27 mouse cellular contexts compared by ENCODE assay signal in the genomic region with DNA sequence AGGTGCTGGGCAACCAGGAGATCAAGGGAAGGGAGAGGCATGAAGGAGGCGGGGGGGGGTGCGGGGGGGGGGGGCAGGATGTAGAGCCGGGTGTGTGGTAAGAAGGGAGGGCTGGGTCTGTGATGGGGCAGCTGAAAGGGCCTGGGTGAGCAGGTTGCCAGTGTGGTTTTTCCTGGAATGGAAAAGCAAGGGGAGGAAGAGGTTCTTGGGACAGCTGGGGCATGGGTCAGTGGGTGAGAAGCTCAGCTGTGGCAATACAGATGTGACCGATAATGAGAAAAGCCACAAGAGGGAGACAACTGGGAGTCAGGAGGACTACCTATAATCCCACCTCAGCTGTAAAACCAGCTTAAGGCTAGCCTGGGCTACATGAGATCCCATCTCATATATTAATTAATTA. TPM values are rescaled to one million over a fixed set of nuclear protein-coding genes. Genes with fewer than 3 reads are reported as not detected.
DNase-seq lines count a peak whose midpoint lies in the region; ATAC-seq and TF ChIP-seq lines count a peak whose summit lies in the region.
"Had no signal": no experiment of that assay in that cellular context is flagged by ENCODE, and none has a peak within 500 bp of the region (broad histone marks: within the 10 kb centered on the region; RNA-seq: fewer than 3 reads in every experiment).

No protein-coding gene starts in this region.

- H3K4me1 ChIP-seq in bone marrow macrophage, adult 2 months (ENCODE audit: control insufficient read depth, insufficient read depth, low read length), result peaks cover 58% of the 10 kb centered on the region
- H3K4me1 ChIP-seq: forebrain, embryonic 10.5 days; midbrain, embryonic 12.5 days had no signal

- TF ChIP-seq POLR2A in bone marrow macrophage, adult 2 months (IDR thresholded peaks at IDR 0.05; ENCODE audit: borderline replicate concordance, low read depth, low read length), result no peak

- no peak for TF ChIP-seq CTCF in bone marrow macrophage, adult 2 months (IDR thresholded peaks at IDR 0.05; ENCODE audit: low read depth, low read length)

- ATAC-seq in CD4-positive, CD25-positive, alpha-beta regulatory T cell, adult 4 months, result no peak
- ATAC-seq in megakaryocyte, adult 5-6 weeks (ENCODE audit: poor library complexity, severe bottlenecking), result peak; percentile 25
- ATAC-seq: forebrain, embryonic 16.5 days had no signal

- peak; percentile 20 for DNase-seq in CD4-positive, CD25-positive, alpha-beta regulatory T cell, adult 2 months (ENCODE audit: low read depth, low spot score)
- peak; percentile 49 to 56 for DNase-seq in lung, adult 18-20 months
- DNase-seq in lung, postnatal 25 days (ENCODE audit: low spot score), result no peak
- DNase-seq in right cerebral cortex, postnatal 10 days (ENCODE audit: low spot score in 2 of 2), result no peak
- no peak for DNase-seq in right cerebral cortex, postnatal 4 days
- DNase-seq: adrenal gland, adult 8-10 months; cerebellum, adult 11 months; cerebellum, adult 9-10 months; cerebellum, postnatal 36 days; embryo, embryonic 11 days; heart, postnatal 10 days; kidney, adult 2 months; kidney, postnatal 4 days; right cerebral cortex, postnatal 14 days; thymus, postnatal 14 days had no signal

- H3K4me3 ChIP-seq in bone marrow macrophage, adult 2 months (ENCODE audit: insufficient read depth, low read length), result no peak overlapping the region
- H3K4me3 ChIP-seq: embryonic facial prominence, embryonic 13.5 days; forebrain, embryonic 10.5 days; heart, embryonic 13.5 days; liver, embryonic 15.5 days; megakaryocyte, embryonic 14.5 days; midbrain, embryonic 12.5 days had no signal

- peak overlapping the region; percentile 94 for H3K27ac ChIP-seq in bone marrow macrophage, adult 2 months (ENCODE audit: insufficient read depth, low read depth, low read length)
- H3K27ac ChIP-seq: embryonic facial prominence, embryonic 13.5 days; forebrain, embryonic 10.5 days; heart, embryonic 13.5 days; hindbrain, embryonic 14.5 days; kidney, postnatal 0 days; liver, embryonic 15.5 days; midbrain, embryonic 12.5 days had no signal

RNA-seq across cellular contexts. Expression of a gene that starts 2.0 kb away (rescaled TPM):
- polyA plus RNA-seq in CD4-positive, CD25-positive, alpha-beta regulatory T cell, adult 4 months (2017; shearing (Covaris generic)), result under 1 TPM in 1 of 2 experiments, not detected in 1; 0.15 TPM
- 18.4 and 18.5 TPM in 2 replicates for polyA plus RNA-seq in bone marrow macrophage, adult 2 months (2012; ENCODE audit: insufficient read depth, insufficient read length, missing spikeins)
- total RNA-seq in megakaryocyte, adult 5-6 weeks (2015), result 5.7 and 7.4 TPM in 2 replicates
- 6.9 and 10.7 TPM in 2 replicates for total RNA-seq in megakaryocyte, adult 5-6 weeks (2017)
- polyA plus RNA-seq: forebrain, embryonic 16.5 days; hindbrain, embryonic 14.5 days had no signal

RNA-seq across cellular contexts. Expression of a gene that starts 13.4 kb away (rescaled TPM):
- polyA plus RNA-seq in CD4-positive, CD25-positive, alpha-beta regulatory T cell, adult 4 months (2017; shearing (Covaris generic)), result not detected
- polyA plus RNA-seq in bone marrow macrophage, adult 2 months (2012; ENCODE audit: insufficient read depth, insufficient read length, missing spikeins), result 463 and 511 TPM in 2 replicates
- 49.8 TPM in 2 replicates for total RNA-seq in megakaryocyte, adult 5-6 weeks (2015)
- total RNA-seq in megakaryocyte, adult 5-6 weeks (2017), result 13.6 and 22.2 TPM in 2 replicates

RNA-seq across cellular contexts. Expression of a gene that starts 24.1 kb away (rescaled TPM):
- 10 to 100 TPM in 1 of 2 experiments, 1 to 10 TPM in 1; 9.3 to 13.7 TPM for polyA plus RNA-seq in CD4-positive, CD25-positive, alpha-beta regulatory T cell, adult 4 months (2017; shearing (Covaris generic))
- polyA plus RNA-seq in bone marrow macrophage, adult 2 months (2012; ENCODE audit: insufficient read depth, insufficient read length, missing spikeins), result 21.3 and 23.1 TPM in 2 replicates
- total RNA-seq in megakaryocyte, adult 5-6 weeks (2015), result 8.5 and 9.5 TPM in 2 replicates
- total RNA-seq in megakaryocyte, adult 5-6 weeks (2017), result 7.5 and 8.3 TPM in 2 replicates

RNA-seq across cellular contexts. Expression of a gene that starts 27.5 kb away (rescaled TPM):
- 1 to 10 TPM; 1.0 to 2.3 TPM for polyA plus RNA-seq in CD4-positive, CD25-positive, alpha-beta regulatory T cell, adult 4 months (2017; shearing (Covaris generic))
- polyA plus RNA-seq in bone marrow macrophage, adult 2 months (2012; ENCODE audit: insufficient read depth, insufficient read length, missing spikeins), result 11.7 and 14.0 TPM in 2 replicates
- total RNA-seq in megakaryocyte, adult 5-6 weeks (2015), result 7.3 and 8.7 TPM in 2 replicates
- 3.7 and 5.4 TPM in 2 replicates for total RNA-seq in megakaryocyte, adult 5-6 weeks (2017)

RNA-seq across cellular contexts. Expression of a gene that starts 40.6 kb away (rescaled TPM):
- polyA plus RNA-seq in CD4-positive, CD25-positive, alpha-beta regulatory T cell, adult 4 months (2017; shearing (Covaris generic)), result 10 to 100 TPM in 1 of 2 experiments, 1 to 10 TPM in 1; 7.6 to 13.1 TPM
- polyA plus RNA-seq in bone marrow macrophage, adult 2 months (2012; ENCODE audit: insufficient read depth, insufficient read length, missing spikeins), result 143 and 146 TPM in 2 replicates
- total RNA-seq in megakaryocyte, adult 5-6 weeks (2015), result 26.0 and 30.3 TPM in 2 replicates
- 117 and 121 TPM in 2 replicates for total RNA-seq in megakaryocyte, adult 5-6 weeks (2017)

Comparison
In these comparisons a context has a peak if more than half of its experiments do, and no peak if none do; other contexts are left out.
1. DNase-seq: peak in CD4-positive, CD25-positive, alpha-beta regulatory T cell, adult 2 months (single experiment) and lung, adult 18-20 months (2 of 2); none in lung, postnatal 25 days (single experiment), right cerebral cortex, postnatal 10 days (0 of 2) and right cerebral cortex, postnatal 4 days (single experiment).
2. RNA of a gene that starts 2.0 kb away (polyA plus RNA-seq): 18.4 to 18.5 TPM in bone marrow macrophage, adult 2 months; 0.15 TPM in CD4-positive, CD25-positive, alpha-beta regulatory T cell, adult 4 months; every median in the first group is over 10 times any median in the second.
3. RNA of a gene that starts 13.4 kb away (polyA plus RNA-seq): 463 to 511 TPM in bone marrow macrophage, adult 2 months; not detected in CD4-positive, CD25-positive, alpha-beta regulatory T cell, adult 4 months; every median in the first group is over 100 times any median in the second.